Mouse (Mus musculus): ENCODE measurements around the gene Fgfr2. TPM values are rescaled to one million over a fixed set of nuclear protein-coding genes. Genes with fewer than 3 reads are reported as not detected.

The Fgfr2 gene
- polyA plus RNA-seq, 1 experiment: 0.17 TPM

- no peaks in the 10 kb centered on the region for H3K27me3 ChIP-seq (ENCODE audit: control insufficient read depth, insufficient read depth, insufficient read length)
- H3K4me2 ChIP-seq (ENCODE audit: low read depth): no peak overlapping the region
- H3ac ChIP-seq (ENCODE audit: control insufficient read depth, insufficient read length): no peak overlapping the region
- no peak for TF ChIP-seq E2F4 (IDR thresholded peaks at IDR 0.05; ENCODE audit: insufficient read depth)
- TF ChIP-seq MYOD1 (IDR thresholded peaks at IDR 0.05; ENCODE audit: control insufficient read depth in 1 of 3, insufficient read length in 2 of 3, low read depth in 2 of 3): no peak
- TF ChIP-seq SRF (IDR thresholded peaks at IDR 0.05; ENCODE audit: control insufficient read depth, insufficient read length, low read depth): no peak
- no peak for TF ChIP-seq TCF3 (IDR thresholded peaks at IDR 0.05; ENCODE audit: insufficient read length, low read depth)
- no peak for TF ChIP-seq USF1 (IDR thresholded peaks at IDR 0.05; ENCODE audit: low read depth)
- TF ChIP-seq POLR2AphosphoS2 (IDR thresholded peaks at IDR 0.05; ENCODE audit: insufficient read length, low read depth): no peak
- no peak for TF ChIP-seq POLR2A (IDR thresholded peaks at IDR 0.05; ENCODE audit: insufficient read length, low read depth)
- TF ChIP-seq TCF12 (IDR thresholded peaks at IDR 0.05; ENCODE audit: insufficient read depth, poor library complexity, severe bottlenecking): no peak
- no peak for TF ChIP-seq MAX (IDR thresholded peaks at IDR 0.05; ENCODE audit: low read depth)
- TF ChIP-seq CEBPB (IDR thresholded peaks at IDR 0.05; ENCODE audit: insufficient read depth, poor library complexity, severe bottlenecking): no peak
- TF ChIP-seq MYOG (IDR thresholded peaks at IDR 0.05; ENCODE audit: control insufficient read depth in 1 of 3, insufficient read depth in 1 of 3, insufficient read length in 2 of 3, low read depth in 2 of 3): no peak
- TF ChIP-seq REST (IDR thresholded peaks at IDR 0.05; ENCODE audit: insufficient read depth, insufficient read length): no peak
- no peaks in the 10 kb centered on the region for H3K36me3 ChIP-seq (ENCODE audit: control insufficient read depth, insufficient read depth)
- H3K4me3 ChIP-seq: no peak overlapping the region
- no peaks in the 10 kb centered on the region for H3K79me2 ChIP-seq (ENCODE audit: control insufficient read depth, insufficient read depth)
These were observed 2307.5 kb downstream of the Fgfr2 start for GRCm38 (mm10) chr7:130815601-130816000.

GRCm38 (mm10) chr7:130812407-130812806, 2310.7 kb downstream of the Fgfr2 start:
- Histone ChIP-seq H3ac (ENCODE audit: control insufficient read depth, insufficient read length) (no peak overlapping the region), H3K4me3 (no peak overlapping the region), H3K79me2 (ENCODE audit: control insufficient read depth, insufficient read depth) (no peaks in the 10 kb centered on the region), H3K36me3 (ENCODE audit: control insufficient read depth, insufficient read depth) (no peaks in the 10 kb centered on the region), H3K4me2 (ENCODE audit: low read depth) (no peak overlapping the region), H3K27me3 (ENCODE audit: control insufficient read depth, insufficient read depth, insufficient read length) (no peaks in the 10 kb centered on the region)
- TF ChIP-seq SRF (IDR thresholded peaks at IDR 0.05; ENCODE audit: control insufficient read depth, insufficient read length, low read depth) (no peak), REST (IDR thresholded peaks at IDR 0.05; ENCODE audit: insufficient read depth, insufficient read length) (no peak), POLR2A (IDR thresholded peaks at IDR 0.05; ENCODE audit: insufficient read length, low read depth) (no peak), USF1 (IDR thresholded peaks at IDR 0.05; ENCODE audit: low read depth) (no peak), CEBPB (IDR thresholded peaks at IDR 0.05; ENCODE audit: insufficient read depth, poor library complexity, severe bottlenecking) (no peak), POLR2AphosphoS2 (IDR thresholded peaks at IDR 0.05; ENCODE audit: insufficient read length, low read depth) (no peak), E2F4 (IDR thresholded peaks at IDR 0.05; ENCODE audit: insufficient read depth) (no peak), MAX (IDR thresholded peaks at IDR 0.05; ENCODE audit: low read depth) (no peak), TCF3 (IDR thresholded peaks at IDR 0.05; ENCODE audit: insufficient read length, low read depth) (no peak), TCF12 (IDR thresholded peaks at IDR 0.05; ENCODE audit: insufficient read depth, poor library complexity, severe bottlenecking) (no peak), MYOG (IDR thresholded peaks at IDR 0.05; ENCODE audit: control insufficient read depth in 1 of 3, insufficient read depth in 1 of 3, insufficient read length in 2 of 3, low read depth in 2 of 3) (no peak), MYOD1 (IDR thresholded peaks at IDR 0.05; ENCODE audit: control insufficient read depth in 1 of 3, insufficient read length in 2 of 3, low read depth in 2 of 3) (no peak)

- H3K4me2 ChIP-seq (ENCODE audit: low read depth): no peak overlapping the region
- H3ac ChIP-seq (ENCODE audit: control insufficient read depth, insufficient read length): no peak overlapping the region
- H3K27me3 ChIP-seq (ENCODE audit: control insufficient read depth, insufficient read depth, insufficient read length): no peaks in the 10 kb centered on the region
- no peaks in the 10 kb centered on the region for H3K36me3 ChIP-seq (ENCODE audit: control insufficient read depth, insufficient read depth)
- TF ChIP-seq TCF3 (IDR thresholded peaks at IDR 0.05; ENCODE audit: insufficient read length, low read depth) (no peak), MYOD1 (IDR thresholded peaks at IDR 0.05; ENCODE audit: control insufficient read depth in 1 of 3, insufficient read length in 2 of 3, low read depth in 2 of 3) (no peak), MAX (IDR thresholded peaks at IDR 0.05; ENCODE audit: low read depth) (no peak), MYOG (IDR thresholded peaks at IDR 0.05; ENCODE audit: control insufficient read depth in 1 of 3, insufficient read depth in 1 of 3, insufficient read length in 2 of 3, low read depth in 2 of 3) (no peak), POLR2AphosphoS2 (IDR thresholded peaks at IDR 0.05; ENCODE audit: insufficient read length, low read depth) (no peak), SRF (IDR thresholded peaks at IDR 0.05; ENCODE audit: control insufficient read depth, insufficient read length, low read depth) (no peak), CEBPB (IDR thresholded peaks at IDR 0.05; ENCODE audit: insufficient read depth, poor library complexity, severe bottlenecking) (no peak), TCF12 (IDR thresholded peaks at IDR 0.05; ENCODE audit: insufficient read depth, poor library complexity, severe bottlenecking) (no peak), REST (IDR thresholded peaks at IDR 0.05; ENCODE audit: insufficient read depth, insufficient read length) (no peak), USF1 (IDR thresholded peaks at IDR 0.05; ENCODE audit: low read depth) (no peak)
- H3K4me3 ChIP-seq: no peak overlapping the region
- no peaks in the 10 kb centered on the region for H3K79me2 ChIP-seq (ENCODE audit: control insufficient read depth, insufficient read depth)
These were observed 2312.9 kb downstream of the Fgfr2 start for GRCm38 (mm10) chr7:130810238-130810637.

GRCm38 (mm10) chr7:130808694-130809093, 2314.5 kb downstream of the Fgfr2 start:
- Histone ChIP-seq H3K36me3 (ENCODE audit: control insufficient read depth, insufficient read depth) (no peaks in the 10 kb centered on the region), H3ac (ENCODE audit: control insufficient read depth, insufficient read length) (no peak overlapping the region), H3K27me3 (ENCODE audit: control insufficient read depth, insufficient read depth, insufficient read length) (no peaks in the 10 kb centered on the region), H3K79me2 (ENCODE audit: control insufficient read depth, insufficient read depth) (no peaks in the 10 kb centered on the region), H3K4me3 (no peak overlapping the region), H3K4me2 (ENCODE audit: low read depth) (no peak overlapping the region)
- TF ChIP-seq POLR2AphosphoS2 (IDR thresholded peaks at IDR 0.05; ENCODE audit: insufficient read length, low read depth): no peak
- no peak for TF ChIP-seq REST (IDR thresholded peaks at IDR 0.05; ENCODE audit: insufficient read depth, insufficient read length)
- TF ChIP-seq E2F4 (IDR thresholded peaks at IDR 0.05; ENCODE audit: insufficient read depth): no peak
- no peak for TF ChIP-seq CEBPB (IDR thresholded peaks at IDR 0.05; ENCODE audit: insufficient read depth, poor library complexity, severe bottlenecking)
- TF ChIP-seq USF1 (IDR thresholded peaks at IDR 0.05; ENCODE audit: low read depth): no peak
- TF ChIP-seq POLR2A (IDR thresholded peaks at IDR 0.05; ENCODE audit: insufficient read length, low read depth): no peak
- TF ChIP-seq TCF12 (IDR thresholded peaks at IDR 0.05; ENCODE audit: insufficient read depth, poor library complexity, severe bottlenecking): no peak
- no peak for TF ChIP-seq MYOG (IDR thresholded peaks at IDR 0.05; ENCODE audit: control insufficient read depth in 1 of 3, insufficient read depth in 1 of 3, insufficient read length in 2 of 3, low read depth in 2 of 3)
- TF ChIP-seq MAX (IDR thresholded peaks at IDR 0.05; ENCODE audit: low read depth): no peak
- TF ChIP-seq SRF (IDR thresholded peaks at IDR 0.05; ENCODE audit: control insufficient read depth, insufficient read length, low read depth): no peak
- no peak for TF ChIP-seq MYOD1 (IDR thresholded peaks at IDR 0.05; ENCODE audit: control insufficient read depth in 1 of 3, insufficient read length in 2 of 3, low read depth in 2 of 3)
- no peak for TF ChIP-seq TCF3 (IDR thresholded peaks at IDR 0.05; ENCODE audit: insufficient read length, low read depth)
